Mouse (Mus musculus): ENCODE data around the gene Arhgap15.

DNA sequence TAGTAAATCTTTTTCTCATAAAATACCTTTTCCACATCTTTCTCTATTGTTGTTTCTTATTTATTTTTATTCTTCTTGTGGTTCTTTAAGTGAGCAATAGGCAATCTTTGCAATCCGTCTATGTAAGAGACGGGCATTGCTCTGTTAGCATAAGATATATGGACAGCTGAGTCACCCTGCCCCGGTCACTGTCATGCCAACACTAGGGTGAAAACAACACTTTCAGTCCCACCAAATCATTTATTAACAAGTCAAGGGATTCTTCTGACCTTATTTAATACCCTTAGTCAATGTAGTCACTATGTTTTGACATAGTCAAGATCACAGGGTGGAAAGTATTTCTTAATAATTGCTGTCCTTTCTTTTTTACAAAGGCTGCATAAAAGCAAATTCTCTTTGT is 525.8 kb downstream of the Arhgap15 start:
- TF ChIP-seq CTCF (IDR thresholded peaks at IDR 0.05; ENCODE audit: low read depth, low read length) (no peak), POLR2A (IDR thresholded peaks at IDR 0.05; ENCODE audit: borderline replicate concordance, low read depth, low read length) (no peak)

Measured in bone marrow macrophage, adult 2 months (primary cell).